In genomic region chr16:91963556-91963900, GRCm38 (mm10) we compare ENCODE assay signal across 12 mouse cellular contexts.
DNase-seq lines count a peak whose midpoint lies in the region; ATAC-seq and TF ChIP-seq lines count a peak whose summit lies in the region.
"Had no signal": no experiment of that assay in that cellular context is flagged by ENCODE, and none has a peak within 500 bp of the region (broad histone marks: within the 10 kb centered on the region; RNA-seq: fewer than 3 reads in every experiment).

No protein-coding gene starts in this region.

- no peaks in the 10 kb centered on the region for H3K9me3 ChIP-seq in hindbrain, embryonic 13.5 days
- no peaks in the 10 kb centered on the region for H3K9me3 ChIP-seq in midbrain, embryonic 15.5 days
- H3K9me3 ChIP-seq: heart, embryonic 13.5 days; liver, embryonic 15.5 days had no signal

- H3K9ac ChIP-seq in hindbrain, embryonic 13.5 days: no peak overlapping the region
- H3K9ac ChIP-seq in midbrain, embryonic 15.5 days: no peak overlapping the region
- H3K9ac ChIP-seq: heart, embryonic 13.5 days; liver, embryonic 15.5 days had no signal

- H3K36me3 ChIP-seq in hindbrain, embryonic 13.5 days: no peaks in the 10 kb centered on the region
- H3K36me3 ChIP-seq in midbrain, embryonic 15.5 days (replicated peaks): no peaks in the 10 kb centered on the region
- H3K36me3 ChIP-seq: heart, embryonic 13.5 days; liver, embryonic 15.5 days had no signal

- no peak for TF ChIP-seq POLR2A in cerebellum, adult 2 months (IDR thresholded peaks at IDR 0.05; ENCODE audit: borderline replicate concordance, insufficient read depth, low read length)
- no peak for TF ChIP-seq POLR2A in embryonic fibroblast, embryonic 13.5 days (IDR thresholded peaks at IDR 0.05; ENCODE audit: low read depth, low read length)

- H3K4me3 ChIP-seq in cerebellum, adult 2 months (replicated peaks; ENCODE audit: insufficient read depth, low read depth, low read length): no peak overlapping the region
- no peak overlapping the region for H3K4me3 ChIP-seq in embryonic fibroblast, embryonic 13.5 days (ENCODE audit: insufficient read depth, low read length)
- H3K4me3 ChIP-seq in hindbrain, embryonic 13.5 days: no peak overlapping the region
- H3K4me3 ChIP-seq in midbrain, embryonic 15.5 days: no peak overlapping the region
- H3K4me3 ChIP-seq: gastrocnemius, adult 2 months; heart, embryonic 13.5 days; liver, embryonic 15.5 days had no signal

- ATAC-seq in hindbrain, embryonic 13.5 days (ENCODE audit: low FRiP score): no peak; the same call in 1 of the 2 replicates
- ATAC-seq in midbrain, embryonic 15.5 days (replicated peaks): no peak

- 51% methylated on average over 3 of the region's 3 CpGs for WGBS in cerebellum, adult 2 months
- WGBS in hindbrain, embryonic 13.5 days: 36% methylated on average over 3 of the region's 3 CpGs
- 52% methylated on average over 3 of the region's 3 CpGs for WGBS in midbrain, embryonic 15.5 days

- H3K27ac ChIP-seq in cerebellum, adult 2 months (ENCODE audit: insufficient read depth, low read length): no peak overlapping the region
- H3K27ac ChIP-seq in embryonic fibroblast, embryonic 13.5 days (ENCODE audit: insufficient read depth, low read length): peak overlapping the region; percentile 87
- H3K27ac ChIP-seq in hindbrain, embryonic 13.5 days: peak overlapping the region; percentile 96
- peak overlapping the region; percentile 96 for H3K27ac ChIP-seq in midbrain, embryonic 15.5 days
- H3K27ac ChIP-seq: gastrocnemius, adult 2 months; liver, embryonic 15.5 days had no signal

- DNase-seq in cerebellum, postnatal 14 days: peak; percentile 34 to 42
- DNase-seq in cerebellum, adult 2 months: no peak
- DNase-seq in right cerebral cortex, postnatal 36 days (ENCODE audit: low spot score in 2 of 2): no peak
- no peak for DNase-seq in ovary, postnatal 14 days (ENCODE audit: low spot score)
- DNase-seq in left cerebral cortex, postnatal 10 days (ENCODE audit: extremely low spot score in 1 of 2, low spot score in 2 of 2): no peak
- DNase-seq: gastrocnemius, adult 2 months; thymus, adult 18-20 months had no signal

- intact Hi-C loops in left cerebral cortex, postnatal 10 days (cut with DNase I): no loop called here

- H3K27me3 ChIP-seq in cerebellum, adult 2 months (ENCODE audit: control insufficient read depth, insufficient read depth, low read length): no peaks in the 10 kb centered on the region
- no peaks in the 10 kb centered on the region for H3K27me3 ChIP-seq in hindbrain, embryonic 13.5 days
- no peaks in the 10 kb centered on the region for H3K27me3 ChIP-seq in midbrain, embryonic 15.5 days (replicated peaks)
- H3K27me3 ChIP-seq: heart, embryonic 13.5 days; liver, embryonic 15.5 days had no signal

- TF ChIP-seq CTCF in cerebellum, adult 2 months (IDR thresholded peaks at IDR 0.05; ENCODE audit: borderline replicate concordance, insufficient read depth, low read depth, low read length): no peak
- TF ChIP-seq CTCF in embryonic fibroblast, embryonic 13.5 days (IDR thresholded peaks at IDR 0.05; ENCODE audit: borderline replicate concordance, insufficient read depth, low read length): no peak

- H3K4me1 ChIP-seq in cerebellum, adult 2 months (ENCODE audit: control insufficient read depth, insufficient read depth, low read length): peaks cover 3% of the 10 kb centered on the region
- peaks cover 19% of the 10 kb centered on the region for H3K4me1 ChIP-seq in embryonic fibroblast, embryonic 13.5 days (ENCODE audit: control insufficient read depth, insufficient read depth, low read length)
- peaks cover 42% of the 10 kb centered on the region for H3K4me1 ChIP-seq in hindbrain, embryonic 13.5 days (replicated peaks)
- peaks cover 29% of the 10 kb centered on the region for H3K4me1 ChIP-seq in midbrain, embryonic 15.5 days

- H3K4me2 ChIP-seq in hindbrain, embryonic 13.5 days: 0 out of 2 replicates have a peak overlapping the region, but pooled peaks have one; percentile 48
- peak overlapping the region; percentile 46; the same call in 1 of the 2 replicates for H3K4me2 ChIP-seq in midbrain, embryonic 15.5 days

Comparison
In these comparisons a context has a peak if more than half of its experiments do, and no peak if none do; other contexts are left out.
1. DNase-seq: peak in cerebellum, postnatal 14 days (2 of 2); none in cerebellum, adult 2 months (0 of 2), right cerebral cortex, postnatal 36 days (0 of 2), ovary, postnatal 14 days (single experiment) and left cerebral cortex, postnatal 10 days (0 of 2).